ENCODE assay signal across 19 mouse cellular contexts in genomic region chr10:53394923-53395629, GRCm38 (mm10). TPM values are rescaled to one million over a fixed set of nuclear protein-coding genes. Genes with fewer than 3 reads are reported as not detected.
DNase-seq lines count a peak whose midpoint lies in the region; ATAC-seq and TF ChIP-seq lines count a peak whose summit lies in the region.
"Had no signal": no experiment of that assay in that cellular context is flagged by ENCODE, and none has a peak within 500 bp of the region (broad histone marks: within the 10 kb centered on the region; RNA-seq: fewer than 3 reads in every experiment).

No protein-coding gene starts in this region.

- H3K36me3 ChIP-seq in lung, embryonic 14.5 days (ENCODE audit: insufficient read depth) = no peaks in the 10 kb centered on the region
- no peaks in the 10 kb centered on the region for H3K36me3 ChIP-seq in C2C12 (ENCODE audit: control insufficient read depth, insufficient read depth)
- no peaks in the 10 kb centered on the region for H3K36me3 ChIP-seq in midbrain, embryonic 11.5 days (ENCODE audit: control insufficient read depth, insufficient read depth, low read length)
- H3K36me3 ChIP-seq: embryonic facial prominence, embryonic 13.5 days; G1E; heart, embryonic 13.5 days; kidney, embryonic 15.5 days had no signal

- no peaks in the 10 kb centered on the region for H3K9me3 ChIP-seq in lung, embryonic 14.5 days (ENCODE audit: low read depth, low read length)
- H3K9me3 ChIP-seq in midbrain, embryonic 11.5 days (ENCODE audit: control insufficient read depth, low read length) = no peaks in the 10 kb centered on the region
- H3K9me3 ChIP-seq: embryonic facial prominence, embryonic 13.5 days; G1E; kidney, embryonic 15.5 days had no signal

- H3K4me2 ChIP-seq in lung, embryonic 14.5 days = no peak overlapping the region
- H3K4me2 ChIP-seq in midbrain, embryonic 11.5 days = no peak overlapping the region
- H3K4me2 ChIP-seq: embryonic facial prominence, embryonic 13.5 days; heart, embryonic 13.5 days; kidney, embryonic 15.5 days had no signal

- WGBS in lung, embryonic 14.5 days = 52% methylated on average over 9 of the region's 9 CpGs
- WGBS in midbrain, embryonic 11.5 days = 86% methylated on average over 9 of the region's 9 CpGs

- ATAC-seq in lung, embryonic 14.5 days (ENCODE audit: insufficient read depth) = no peak
- no peak for ATAC-seq in midbrain, embryonic 11.5 days (ENCODE audit: low FRiP score)
- ATAC-seq: CD4-positive, CD25-positive, alpha-beta regulatory T cell, adult 4 months; hindbrain, embryonic 16.5 days; intestine, embryonic 16.5 days; midbrain, embryonic 16.5 days had no signal

- TF ChIP-seq CTCF in lung, embryonic 14.5 days (IDR thresholded peaks at IDR 0.05; ENCODE audit: low read depth) = no peak
- TF ChIP-seq CTCF in C2C12 (IDR thresholded peaks at IDR 0.05; ENCODE audit: control insufficient read depth, insufficient read depth, insufficient read length) = no peak

- H3K27me3 ChIP-seq in lung, embryonic 14.5 days (ENCODE audit: insufficient read depth, low read length) = no peaks in the 10 kb centered on the region
- no peaks in the 10 kb centered on the region for H3K27me3 ChIP-seq in C2C12 (ENCODE audit: control insufficient read depth, insufficient read depth, insufficient read length)
- H3K27me3 ChIP-seq in midbrain, embryonic 11.5 days (ENCODE audit: control insufficient read depth, insufficient read depth, low read length) = no peaks in the 10 kb centered on the region
- H3K27me3 ChIP-seq: embryonic facial prominence, embryonic 13.5 days; heart, embryonic 13.5 days; kidney, embryonic 15.5 days; megakaryocyte, embryonic 14.5 days had no signal

- no peak overlapping the region for H3K4me3 ChIP-seq in lung, embryonic 14.5 days (ENCODE audit: low read depth, low read length)
- no peak overlapping the region for H3K4me3 ChIP-seq in C2C12 (ENCODE audit: insufficient read depth, poor library complexity, severe bottlenecking)
- no peak overlapping the region for H3K4me3 ChIP-seq in midbrain, embryonic 11.5 days (ENCODE audit: low read depth, low read length)
- H3K4me3 ChIP-seq: embryonic facial prominence, embryonic 13.5 days; heart, embryonic 13.5 days; kidney, embryonic 15.5 days; megakaryocyte, embryonic 14.5 days had no signal

- no peak overlapping the region for H3K27ac ChIP-seq in lung, embryonic 14.5 days (ENCODE audit: low read depth)
- no peak overlapping the region for H3K27ac ChIP-seq in midbrain, embryonic 11.5 days (ENCODE audit: low read depth, low read length)
- H3K27ac ChIP-seq: embryonic facial prominence, embryonic 13.5 days; heart, embryonic 13.5 days; kidney, embryonic 15.5 days; liver, embryonic 14.5 days had no signal

- no peaks in the 10 kb centered on the region for H3K4me1 ChIP-seq in lung, embryonic 14.5 days (ENCODE audit: insufficient read depth)
- H3K4me1 ChIP-seq in midbrain, embryonic 11.5 days (ENCODE audit: control insufficient read depth, insufficient read depth, low read length) = peaks cover 4% of the 10 kb centered on the region; the same call in 1 of the 2 replicates

- H3K9ac ChIP-seq in lung, embryonic 14.5 days = no peak overlapping the region
- H3K9ac ChIP-seq in midbrain, embryonic 11.5 days (ENCODE audit: low read length) = no peak overlapping the region
- H3K9ac ChIP-seq: embryonic facial prominence, embryonic 13.5 days; heart, embryonic 13.5 days; kidney, embryonic 15.5 days; liver, embryonic 14.5 days had no signal

- DNase-seq in lung, embryonic 14.5 days = peak; percentile 43
- DNase-seq in lung, adult 18-20 months = no peak
- peak; percentile 88 for DNase-seq in NIH3T3 (ENCODE audit: low read depth)
- peak; percentile 41 for DNase-seq in lung, postnatal 10 days
- DNase-seq in midbrain, embryonic 11.5 days (ENCODE audit: low spot score, missing footprints) = no peak
- DNase-seq in urinary bladder, postnatal 4 days (ENCODE audit: low spot score in 2 of 2) = no peak
- DNase-seq: cerebellum, adult 9-11 months; right cerebral cortex, adult 18-20 months had no signal

- no peak overlapping the region for H3ac ChIP-seq in C2C12 (ENCODE audit: control insufficient read depth, insufficient read length, low read depth)

- no peaks in the 10 kb centered on the region for H3K79me2 ChIP-seq in C2C12 (ENCODE audit: control insufficient read depth, insufficient read depth)

- no peaks in the 10 kb centered on the region for H3K79me3 ChIP-seq in C2C12 (ENCODE audit: low read depth)

TF ChIP-seq in C2C12, 6 proteins besides CTCF, POLR2A, EP300 and RAD21:
- no peak for TF ChIP-seq USF1 (IDR thresholded peaks at IDR 0.05; ENCODE audit: low read depth)
- TF ChIP-seq MAX (IDR thresholded peaks at IDR 0.05) = no peak
- TF ChIP-seq FOSL1 (IDR thresholded peaks at IDR 0.05; ENCODE audit: insufficient read depth, low read length, poor library complexity, severe bottlenecking) = peak; percentile 58

RNA-seq across cellular contexts. Expression of gene Cep85l, which starts 15.3 kb away (rescaled TPM):
- 10.3 and 11.6 TPM in 2 replicates for polyA plus RNA-seq in lung, embryonic 14.5 days (2014; fragmentation: Nextera tagmentation; extraction: Ambion mirVana)
- 0.32 TPM for polyA plus RNA-seq in C2C12 (2012; fragmentation: generic; extraction: Trizol)
- 3.8 and 4.4 TPM in 2 replicates for polyA plus RNA-seq in midbrain, embryonic 11.5 days (2014; fragmentation: Nextera tagmentation; extraction: Ambion mirVana)
- polyA plus RNA-seq: G1E had no signal

RNA-seq across cellular contexts. Expression of gene Pln, which starts 57.6 kb away (rescaled TPM):
- polyA plus RNA-seq in lung, embryonic 14.5 days (2014; fragmentation: Nextera tagmentation; extraction: Ambion mirVana) = 3.3 and 3.6 TPM in 2 replicates
- polyA plus RNA-seq in C2C12 (2012; fragmentation: generic; extraction: Trizol) = 0.04 TPM
- 1.1 and 1.4 TPM in 2 replicates for polyA plus RNA-seq in midbrain, embryonic 11.5 days (2014; fragmentation: Nextera tagmentation; extraction: Ambion mirVana)
- polyA plus RNA-seq: G1E had no signal

Comparison
In these comparisons a context has a peak if more than half of its experiments do, and no peak if none do; other contexts are left out.
1. DNase-seq: peak in lung, embryonic 14.5 days (single experiment), NIH3T3 (single experiment) and lung, postnatal 10 days (single experiment); none in lung, adult 18-20 months (0 of 2), midbrain, embryonic 11.5 days (single experiment) and urinary bladder, postnatal 4 days (0 of 2).